Mouse (Mus musculus) heart, adult 9 months (tissue): ENCODE results near the gene Lactbl1.

ENCODE experiments used
- DNase-seq, 2 experiments: peaks; one replicate each; pipeline ENCODE4 v3.0.0; 2022; ENCODE audit warnings: low spot score in 2 of 2

The Lactbl1 gene

GRCm38 (mm10) chr4:136636511-136636910, 14.1 kb downstream of the Lactbl1 start:
- DNase-seq: no peak

- no peak for DNase-seq
Measured at GRCm38 (mm10) chr4:136636983-136637562, 14.7 kb downstream of the Lactbl1 start.

GRCm38 (mm10) chr4:136637563-136638229, 15.3 kb downstream of the Lactbl1 start:
- DNase-seq: no peak

GRCm38 (mm10) chr4:136638230-136638750, 15.9 kb downstream of the Lactbl1 start:
- DNase-seq: no peak

GRCm38 (mm10) chr4:136638890-136639289, 16.5 kb downstream of the Lactbl1 start:
- no peak for DNase-seq

- peak; percentile 24 to 44 for DNase-seq
Measured at GRCm38 (mm10) chr4:136648922-136649479, 26.6 kb downstream of the Lactbl1 start.

- DNase-seq: no peak
Measured at GRCm38 (mm10) chr4:136649480-136650196, 27.2 kb downstream of the Lactbl1 start.

- DNase-seq: no peak
Measured at GRCm38 (mm10) chr4:136650261-136650660, 27.8 kb downstream of the Lactbl1 start.

- DNase-seq: peak in 1 of 2 experiments; percentile 12
Measured at GRCm38 (mm10) chr4:136651357-136651811, 29.0 kb downstream of the Lactbl1 start.

GRCm38 (mm10) chr4:136651882-136652527, 29.6 kb downstream of the Lactbl1 start:
- DNase-seq: no peak

- no peak for DNase-seq
Measured at GRCm38 (mm10) chr4:136652528-136652910, 30.1 kb downstream of the Lactbl1 start.

- no peak for DNase-seq
Measured at GRCm38 (mm10) chr4:136653019-136653418, 30.6 kb downstream of the Lactbl1 start.

GRCm38 (mm10) chr4:136653692-136654234, 31.3 kb downstream of the Lactbl1 start:
- DNase-seq: no peak

- DNase-seq: no peak
Measured at GRCm38 (mm10) chr4:136657914-136658313, 35.5 kb downstream of the Lactbl1 start.

GRCm38 (mm10) chr4:136665068-136665467, 42.6 kb downstream of the Lactbl1 start:
- DNase-seq: no peak

- DNase-seq: no peak
Measured at GRCm38 (mm10) chr4:136666002-136666401, 43.6 kb downstream of the Lactbl1 start.

GRCm38 (mm10) chr4:136667757-136668156, 45.3 kb downstream of the Lactbl1 start:
- no peak for DNase-seq

GRCm38 (mm10) chr4:136672335-136673090, 50.1 kb downstream of the Lactbl1 start:
- DNase-seq: no peak

GRCm38 (mm10) chr4:136675439-136675838, 53.0 kb downstream of the Lactbl1 start:
- DNase-seq: no peak

- peak; percentile 45 to 75 for DNase-seq
Measured at GRCm38 (mm10) chr4:136678480-136678879, 56.1 kb downstream of the Lactbl1 start.

GRCm38 (mm10) chr4:136679221-136679620, 56.8 kb downstream of the Lactbl1 start:
- DNase-seq: no peak
